Mouse (Mus musculus) lung, postnatal 10 days (tissue): ENCODE data around the gene Mfap5.
A peak's percentile ranks its signal among the peaks of the same experiment; 100 is the strongest.
"Not testable (repeated sequence)": the region's sequence is repeated elsewhere in the genome, so short reads cannot be mapped to it uniquely, and the experiment has no call there.

Source experiments
- DNase-seq: peaks from one replicate; pipeline ENCODE4 v3.0.0; 2021

Mfap5 gene

GRCm38 (mm10) chr6:122505545-122505944 lies at the start of gene Mfap5:
Gene Mfap5, plus strand, starts transcription at chr6:122505845.
- DNase-seq = no peak

- no peak for DNase-seq
Measured at GRCm38 (mm10) chr6:122458946-122459693, 46.5 kb upstream of the Mfap5 start.

GRCm38 (mm10) chr6:122466092-122466713 lies 39.4 kb upstream of the Mfap5 start:
- DNase-seq = no peak

GRCm38 (mm10) chr6:122469030-122469640 lies 36.5 kb upstream of the Mfap5 start:
- DNase-seq = no peak

GRCm38 (mm10) chr6:122470240-122470639 lies 35.4 kb upstream of the Mfap5 start:
- DNase-seq = no peak

DNA sequence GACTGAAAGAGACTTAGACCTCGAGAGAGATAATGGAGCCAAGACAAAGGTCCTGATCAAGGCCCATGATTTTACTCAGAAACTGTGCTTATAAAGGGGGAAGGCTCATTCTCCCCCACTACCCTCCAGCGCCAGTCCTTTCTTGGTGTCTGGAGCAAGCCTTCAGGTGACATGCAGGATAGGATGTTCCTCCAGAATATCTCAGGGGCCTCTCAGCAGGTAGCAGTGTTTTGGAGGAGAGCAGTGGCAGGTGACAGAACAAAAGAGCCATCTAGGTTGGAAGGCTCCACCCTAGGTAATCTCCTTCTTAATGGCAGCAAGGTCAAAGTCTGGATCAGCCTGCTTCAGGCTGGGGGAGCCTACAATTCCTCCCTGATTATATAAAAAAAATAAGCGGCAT lies 34.2 kb upstream of the Mfap5 start:
- DNase-seq = not testable (repeated sequence)

GRCm38 (mm10) chr6:122478062-122478461 lies 27.6 kb upstream of the Mfap5 start:
- DNase-seq = no peak

GRCm38 (mm10) chr6:122485401-122486296 lies 20.0 kb upstream of the Mfap5 start:
- peak; percentile 21 for DNase-seq

- DNase-seq = peak; percentile 32
Measured at GRCm38 (mm10) chr6:122486297-122487117, 19.1 kb upstream of the Mfap5 start.

DNA sequence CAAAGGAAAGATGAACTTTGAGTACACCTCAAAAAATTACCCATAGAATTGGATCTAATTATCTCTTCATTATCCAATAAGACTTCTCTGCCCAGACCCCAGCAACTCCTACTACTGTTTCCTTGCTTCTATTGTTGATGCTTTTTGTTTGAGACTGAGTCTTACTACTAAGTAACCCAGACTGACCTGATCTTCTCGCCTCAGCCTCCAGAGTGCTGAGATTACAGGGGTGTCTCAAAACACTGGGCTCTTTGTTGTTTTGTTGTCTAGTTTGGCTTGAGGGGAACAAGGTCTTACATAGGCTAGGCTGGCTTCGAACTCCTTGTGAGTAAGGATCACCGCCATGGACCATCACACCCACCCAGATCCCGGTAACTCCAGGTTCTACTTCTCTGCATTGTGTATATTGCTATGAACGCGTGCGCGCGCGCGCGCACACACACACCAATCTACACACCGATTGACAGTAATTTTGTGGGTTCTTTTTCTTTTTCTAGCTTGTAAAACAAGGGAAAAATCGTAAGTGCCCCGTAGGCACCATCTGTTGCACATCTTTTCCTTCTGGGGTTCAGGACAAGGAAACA lies 14.6 kb upstream of the Mfap5 start:
- no peak for DNase-seq

- peak; percentile 89 for DNase-seq
Measured at GRCm38 (mm10) chr6:122491557-122491956, 14.1 kb upstream of the Mfap5 start.

- DNase-seq = no peak
Measured at GRCm38 (mm10) chr6:122492479-122492878, 13.2 kb upstream of the Mfap5 start.

GRCm38 (mm10) chr6:122493799-122494472 lies 11.7 kb upstream of the Mfap5 start:
- DNase-seq = no peak

GRCm38 (mm10) chr6:122495082-122495881 lies 10.4 kb upstream of the Mfap5 start:
- DNase-seq = peak; percentile 72

GRCm38 (mm10) chr6:122496501-122496900 lies 9.1 kb upstream of the Mfap5 start:
- DNase-seq = peak; percentile 32

GRCm38 (mm10) chr6:122498661-122499060 lies 7.0 kb upstream of the Mfap5 start, which contains the start of gene Rimklb:
Gene Rimklb, minus strand, starts transcription at chr6:122498761.
- DNase-seq = no peak

- DNase-seq = no peak
Measured at GRCm38 (mm10) chr6:122505041-122505440, 604 bp upstream of the Mfap5 start.

- peak; percentile 23 for DNase-seq
Measured at GRCm38 (mm10) chr6:122508494-122508893, 2.8 kb downstream of the Mfap5 start.

DNA sequence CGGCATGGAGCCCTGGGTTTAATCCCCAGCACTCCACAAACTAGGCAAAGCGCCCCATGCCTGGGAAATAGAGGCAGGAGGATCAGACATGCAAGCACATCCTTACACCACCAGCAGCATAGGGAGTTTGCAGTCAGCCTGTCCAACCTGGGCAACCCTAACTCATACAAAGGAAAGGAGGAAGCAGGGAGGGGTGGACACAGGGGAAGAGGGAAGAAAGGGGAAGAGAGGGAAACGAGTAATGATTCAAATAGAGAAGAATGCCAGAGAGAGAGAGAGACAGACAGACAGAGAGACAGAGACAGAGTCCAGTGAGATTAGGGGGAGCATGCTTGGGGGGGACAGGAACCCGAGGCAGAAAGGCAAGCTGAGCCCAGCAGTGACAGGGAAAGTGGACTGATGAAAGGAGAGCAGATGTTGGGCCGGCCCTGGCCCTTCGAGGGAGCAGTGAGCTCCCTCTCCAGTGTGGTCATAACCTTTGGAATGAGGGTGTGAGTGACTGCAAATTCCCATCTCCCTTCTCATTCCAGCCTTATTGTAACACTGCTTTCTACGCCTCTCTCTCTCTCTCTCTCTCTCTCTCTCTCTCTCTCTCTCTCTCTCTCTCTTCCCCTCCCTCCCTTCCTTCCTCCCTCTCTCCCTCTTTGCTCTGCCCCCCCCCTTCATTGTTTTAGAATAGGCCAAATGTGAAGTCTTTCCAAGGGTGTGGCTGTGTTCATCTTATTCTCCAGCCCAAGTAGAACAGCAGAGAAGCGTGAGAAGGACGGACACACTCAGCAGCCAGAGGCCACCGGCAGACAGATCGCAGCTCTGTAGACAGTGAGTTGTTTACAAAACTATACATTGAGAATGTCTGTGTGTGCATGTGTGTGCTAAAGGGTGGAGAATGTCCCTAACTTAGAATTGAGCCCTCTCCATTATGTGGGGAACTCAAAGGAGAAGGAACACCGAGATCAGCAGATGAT lies 7.6 kb downstream of the Mfap5 start:
- DNase-seq = no peak
